In genomic region chr9:102732326-102732865, GRCm38 (mm10) we compare ENCODE assay signal across 17 mouse cellular contexts. TPM values are rescaled to one million over a fixed set of nuclear protein-coding genes. Genes with fewer than 3 reads are reported as not detected.
DNase-seq lines count a peak whose midpoint lies in the region; ATAC-seq and TF ChIP-seq lines count a peak whose summit lies in the region.
"Had no signal": no experiment of that assay in that cellular context is flagged by ENCODE, and none has a peak within 500 bp of the region (broad histone marks: within the 10 kb centered on the region; RNA-seq: fewer than 3 reads in every experiment).

No protein-coding gene starts in this region.

- DNase-seq in embryonic facial prominence, embryonic 10.5 days (ENCODE audit: low spot score), result no peak
- DNase-seq in heart, postnatal 0 days (ENCODE audit: low spot score), result no peak
- DNase-seq in heart, postnatal 14 days, result no peak
- no peak for DNase-seq in liver, postnatal 0 days
- DNase-seq in liver, embryonic 11.5 days (ENCODE audit: low spot score), result no peak
- DNase-seq: cerebellum, adult 18-20 months; layer of hippocampus, adult 9-11 months; left cerebral cortex, postnatal 4 days; lung, adult 18-20 months; midbrain, embryonic 14.5 days; thymus, postnatal 25 days had no signal

- ATAC-seq in embryonic facial prominence, embryonic 13.5 days (ENCODE audit: insufficient number of reproducible peaks, insufficient read depth, low FRiP score, low TSS enrichment, low read depth), result no peak
- no peak for ATAC-seq in heart, postnatal 0 days (ENCODE audit: insufficient read depth, low read depth)
- ATAC-seq in liver, postnatal 0 days, result no peak
- no peak for ATAC-seq in liver, embryonic 11.5 days (replicated peaks; ENCODE audit: low FRiP score)
- no peak for ATAC-seq in CD4-positive, CD25-positive, alpha-beta regulatory T cell, adult 4 months

- no peak for TF ChIP-seq CTCF in heart, postnatal 0 days (IDR thresholded peaks at IDR 0.05; ENCODE audit: low read depth)
- no peak for TF ChIP-seq CTCF in liver, postnatal 0 days (IDR thresholded peaks at IDR 0.05; ENCODE audit: low read depth)

- H3K9me3 ChIP-seq in embryonic facial prominence, embryonic 13.5 days, result no peaks in the 10 kb centered on the region
- H3K9me3 ChIP-seq in embryonic facial prominence, embryonic 10.5 days, result no peaks in the 10 kb centered on the region
- no peaks in the 10 kb centered on the region for H3K9me3 ChIP-seq in heart, postnatal 0 days (replicated peaks; ENCODE audit: control insufficient read depth, low read length)
- H3K9me3 ChIP-seq in liver, postnatal 0 days (ENCODE audit: low read length), result no peaks in the 10 kb centered on the region
- H3K9me3 ChIP-seq in liver, embryonic 11.5 days (ENCODE audit: control insufficient read depth, low read length), result no peaks in the 10 kb centered on the region
- H3K9me3 ChIP-seq: neural tube, embryonic 12.5 days had no signal

- H3K4me1 ChIP-seq in embryonic facial prominence, embryonic 13.5 days, result peaks cover 55% of the 10 kb centered on the region
- peaks cover 38% of the 10 kb centered on the region for H3K4me1 ChIP-seq in embryonic facial prominence, embryonic 10.5 days
- H3K4me1 ChIP-seq in heart, postnatal 0 days (ENCODE audit: control insufficient read depth, insufficient read depth), result peaks cover 16% of the 10 kb centered on the region; the same call in 1 of the 2 replicates
- peaks cover 48% of the 10 kb centered on the region for H3K4me1 ChIP-seq in liver, postnatal 0 days (ENCODE audit: insufficient read depth)
- peaks cover 3% of the 10 kb centered on the region; the same call in 1 of the 2 replicates for H3K4me1 ChIP-seq in liver, embryonic 11.5 days (replicated peaks; ENCODE audit: control insufficient read depth, insufficient read depth, low read length)
- H3K4me1 ChIP-seq in brown adipose tissue, adult 24 weeks (ENCODE audit: control insufficient read depth, insufficient read depth, insufficient read length, low read length), result peaks cover 47% of the 10 kb centered on the region

- intact Hi-C loops in heart, postnatal 14 days (cut with DNase I), result no loop called here

- H3K4me2 ChIP-seq in embryonic facial prominence, embryonic 13.5 days, result no peak overlapping the region
- H3K4me2 ChIP-seq in heart, postnatal 0 days (ENCODE audit: low read depth, low read length), result no peak overlapping the region
- no peak overlapping the region for H3K4me2 ChIP-seq in liver, postnatal 0 days (ENCODE audit: low read depth, low read length)
- no peak overlapping the region for H3K4me2 ChIP-seq in liver, embryonic 11.5 days
- H3K4me2 ChIP-seq: hindbrain, embryonic 14.5 days; neural tube, embryonic 12.5 days had no signal

- peaks cover 65% of the 10 kb centered on the region for H3K36me3 ChIP-seq in embryonic facial prominence, embryonic 13.5 days
- peaks cover 73% of the 10 kb centered on the region for H3K36me3 ChIP-seq in embryonic facial prominence, embryonic 10.5 days (replicated peaks)
- H3K36me3 ChIP-seq in heart, postnatal 0 days (replicated peaks; ENCODE audit: control insufficient read depth, insufficient read depth, low read length), result peaks cover 66% of the 10 kb centered on the region
- H3K36me3 ChIP-seq in liver, postnatal 0 days (replicated peaks; ENCODE audit: insufficient read depth, low read length), result peaks cover 49% of the 10 kb centered on the region
- H3K36me3 ChIP-seq in liver, embryonic 11.5 days (ENCODE audit: control insufficient read depth, insufficient read depth, low read length), result peaks cover 27% of the 10 kb centered on the region

- TF ChIP-seq EP300 in heart, postnatal 0 days (IDR thresholded peaks at IDR 0.05; ENCODE audit: low read depth), result no peak
- no peak for TF ChIP-seq EP300 in liver, postnatal 0 days (IDR thresholded peaks at IDR 0.05; ENCODE audit: low read depth)

- H3K27ac ChIP-seq in embryonic facial prominence, embryonic 13.5 days, result peak overlapping the region; percentile 64; the same call in 1 of the 2 replicates
- no peak overlapping the region for H3K27ac ChIP-seq in embryonic facial prominence, embryonic 10.5 days (replicated peaks)
- H3K27ac ChIP-seq in heart, postnatal 0 days (ENCODE audit: low read depth), result peak overlapping the region; percentile 2; the same call in 1 of the 2 replicates
- 0 out of 2 replicates have a peak overlapping the region, but pooled peaks have one; percentile 57 for H3K27ac ChIP-seq in liver, postnatal 0 days (ENCODE audit: low read depth)
- H3K27ac ChIP-seq in liver, embryonic 11.5 days (ENCODE audit: low read depth, low read length), result no peak overlapping the region
- peak overlapping the region; percentile 22; the same call in 1 of the 2 replicates for H3K27ac ChIP-seq in brown adipose tissue, adult 24 weeks (replicated peaks; ENCODE audit: low read depth, low read length)
- H3K27ac ChIP-seq: hindbrain, embryonic 14.5 days; neural tube, embryonic 12.5 days had no signal

- no peaks in the 10 kb centered on the region for H3K27me3 ChIP-seq in embryonic facial prominence, embryonic 13.5 days
- no peaks in the 10 kb centered on the region for H3K27me3 ChIP-seq in embryonic facial prominence, embryonic 10.5 days (replicated peaks; ENCODE audit: low read depth, poor library complexity, severe bottlenecking)
- H3K27me3 ChIP-seq in heart, postnatal 0 days (ENCODE audit: control insufficient read depth, insufficient read depth, low read length), result no peaks in the 10 kb centered on the region
- H3K27me3 ChIP-seq in liver, postnatal 0 days (ENCODE audit: insufficient read depth, low read length), result no peaks in the 10 kb centered on the region
- no peaks in the 10 kb centered on the region for H3K27me3 ChIP-seq in liver, embryonic 11.5 days (replicated peaks; ENCODE audit: control insufficient read depth, insufficient read depth, low read length)
- H3K27me3 ChIP-seq: neural tube, embryonic 12.5 days had no signal

- H3K4me3 ChIP-seq in embryonic facial prominence, embryonic 13.5 days, result no peak overlapping the region
- H3K4me3 ChIP-seq in embryonic facial prominence, embryonic 10.5 days, result no peak overlapping the region
- H3K4me3 ChIP-seq in heart, postnatal 0 days (ENCODE audit: low read depth, low read length), result no peak overlapping the region
- H3K4me3 ChIP-seq in liver, postnatal 0 days (ENCODE audit: low read depth, low read length), result no peak overlapping the region
- no peak overlapping the region for H3K4me3 ChIP-seq in liver, embryonic 11.5 days (ENCODE audit: low read depth, low read length)
- H3K4me3 ChIP-seq in brown adipose tissue, adult 24 weeks (ENCODE audit: insufficient read depth, low read depth, low read length), result no peak overlapping the region
- H3K4me3 ChIP-seq: erythroblast, embryonic 14.5 days; neural tube, embryonic 12.5 days had no signal

- no peak overlapping the region for H3K9ac ChIP-seq in embryonic facial prominence, embryonic 13.5 days
- no peak overlapping the region for H3K9ac ChIP-seq in heart, postnatal 0 days (replicated peaks; ENCODE audit: low read depth, low read length)
- H3K9ac ChIP-seq in liver, postnatal 0 days (replicated peaks), result no peak overlapping the region
- no peak overlapping the region for H3K9ac ChIP-seq in liver, embryonic 11.5 days (ENCODE audit: low read depth, low read length)
- H3K9ac ChIP-seq: hindbrain, embryonic 14.5 days; neural tube, embryonic 12.5 days had no signal

- 72% methylated on average over 5 of the region's 5 CpGs for WGBS in embryonic facial prominence, embryonic 13.5 days
- WGBS in embryonic facial prominence, embryonic 10.5 days, result 77% methylated on average over 5 of the region's 5 CpGs
- WGBS in heart, postnatal 0 days, result 61% methylated on average over 5 of the region's 5 CpGs
- WGBS in liver, postnatal 0 days (ENCODE audit: insufficient replicate concordance), result 69% methylated on average over 5 of the region's 5 CpGs
- WGBS in liver, embryonic 11.5 days, result 61% methylated on average over 5 of the region's 5 CpGs

RNA-seq across cellular contexts. Expression of gene Amotl2, which starts 15.9 kb away (rescaled TPM):
- 54.0 and 55.8 TPM in 2 replicates for polyA plus RNA-seq in embryonic facial prominence, embryonic 13.5 days (2015; fragmentation: Nextera tagmentation; extraction: Ambion mirVana)
- polyA plus RNA-seq in embryonic facial prominence, embryonic 10.5 days (2016; fragmentation: Nextera tagmentation; extraction: Ambion mirVana), result 61.4 and 64.0 TPM in 2 replicates
- 115 and 221 TPM in 2 replicates for total RNA-seq in heart, postnatal 0 days (2014; rRNA removed; ENCODE audit: low replicate concordance)
- 25.3 and 26.0 TPM in 2 replicates for polyA plus RNA-seq in heart, postnatal 0 days (2015; fragmentation: Nextera tagmentation; extraction: Ambion mirVana)
- total RNA-seq in heart, postnatal 14 days (2021), result 10 to 100 TPM; 61.6 to 64.6 TPM
- polyA plus RNA-seq in liver, postnatal 0 days (2015; fragmentation: Nextera tagmentation; extraction: Ambion mirVana), result 5.7 and 6.5 TPM in 2 replicates
- polyA plus RNA-seq in liver, embryonic 11.5 days (2014; fragmentation: Nextera tagmentation; extraction: Ambion mirVana), result 17.4 and 18.8 TPM in 2 replicates
- 33.0 and 42.2 TPM in 2 replicates for polyA plus RNA-seq in brown adipose tissue, adult 24 weeks (2012; ENCODE audit: insufficient read depth, insufficient read length, missing spikeins)
- polyA plus RNA-seq in CD4-positive, CD25-positive, alpha-beta regulatory T cell, adult 4 months (2017; shearing (Covaris generic)), result not detected

Comparison
In these comparisons a context has a peak if more than half of its experiments do, and no peak if none do; other contexts are left out.
1. H3K27ac ChIP-seq: peak in embryonic facial prominence, embryonic 13.5 days (single experiment), heart, postnatal 0 days (single experiment), liver, postnatal 0 days (single experiment) and brown adipose tissue, adult 24 weeks (single experiment); none in embryonic facial prominence, embryonic 10.5 days (single experiment) and liver, embryonic 11.5 days (single experiment).